Mouse (Mus musculus): Measurements from ENCODE around the gene Etv5. TPM values are rescaled to one million over a fixed set of nuclear protein-coding genes. Genes with fewer than 3 reads are reported as not detected.

Etv5 gene
- polyA plus RNA-seq (2015; fragmentation: Nextera tagmentation; extraction: Ambion mirVana): 4.3 and 6.1 TPM in 2 replicates

DNA sequence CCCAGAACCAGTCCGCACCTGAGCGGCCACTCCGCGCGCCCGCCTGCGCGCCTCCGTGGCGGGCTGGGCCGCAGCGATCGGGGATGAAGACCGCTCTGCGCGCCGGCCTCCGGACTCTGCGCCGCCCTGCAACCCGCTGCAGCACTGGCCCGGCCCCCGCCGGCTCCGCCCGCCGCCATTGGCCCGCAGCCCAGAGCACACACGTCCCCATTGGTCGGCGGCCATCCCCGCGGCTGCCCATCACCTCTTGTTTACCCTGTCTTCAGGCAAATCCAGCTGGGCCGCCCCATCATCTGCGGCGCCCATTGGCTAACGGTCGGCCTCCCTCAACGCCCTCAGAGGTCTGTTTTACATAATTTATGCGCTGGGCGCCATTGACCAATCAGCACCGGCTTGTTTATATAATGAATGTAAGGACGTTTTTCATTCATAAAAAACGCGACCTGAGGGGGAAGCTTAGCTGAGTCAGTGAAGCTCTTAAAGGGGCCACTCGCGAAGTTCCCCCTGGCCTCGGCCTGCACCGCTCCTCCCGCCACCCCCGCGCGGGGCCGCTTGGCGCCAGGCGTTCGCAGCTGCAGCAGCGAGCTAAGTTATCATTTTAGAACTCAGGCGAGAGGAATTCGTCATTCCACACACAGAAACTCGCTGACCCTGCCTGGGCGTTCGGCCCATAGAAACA, at the start of gene Etv5:
Etv5 (minus strand) TSS at position 221 of the 679 bp plus-strand sequence.

Other genes starting within 250 kb of the Etv5 start
- 210 and 220 TPM in 2 replicates for gene Tra2b, start 173.7 kb downstream of the Etv5 start, polyA plus RNA-seq (2015; fragmentation: Nextera tagmentation; extraction: Ambion mirVana)
- 2.6 and 3.1 TPM in 2 replicates for gene Dgkg, start 217.5 kb upstream of the Etv5 start, polyA plus RNA-seq (2015; fragmentation: Nextera tagmentation; extraction: Ambion mirVana)